Mouse (Mus musculus) kidney, adult 18-20 months (tissue): ENCODE results near the gene Mt2.

ENCODE experiments used
- DNase-seq: peaks from one replicate; pipeline ENCODE4 v3.0.0; 2021

Mt2 gene

DNA sequence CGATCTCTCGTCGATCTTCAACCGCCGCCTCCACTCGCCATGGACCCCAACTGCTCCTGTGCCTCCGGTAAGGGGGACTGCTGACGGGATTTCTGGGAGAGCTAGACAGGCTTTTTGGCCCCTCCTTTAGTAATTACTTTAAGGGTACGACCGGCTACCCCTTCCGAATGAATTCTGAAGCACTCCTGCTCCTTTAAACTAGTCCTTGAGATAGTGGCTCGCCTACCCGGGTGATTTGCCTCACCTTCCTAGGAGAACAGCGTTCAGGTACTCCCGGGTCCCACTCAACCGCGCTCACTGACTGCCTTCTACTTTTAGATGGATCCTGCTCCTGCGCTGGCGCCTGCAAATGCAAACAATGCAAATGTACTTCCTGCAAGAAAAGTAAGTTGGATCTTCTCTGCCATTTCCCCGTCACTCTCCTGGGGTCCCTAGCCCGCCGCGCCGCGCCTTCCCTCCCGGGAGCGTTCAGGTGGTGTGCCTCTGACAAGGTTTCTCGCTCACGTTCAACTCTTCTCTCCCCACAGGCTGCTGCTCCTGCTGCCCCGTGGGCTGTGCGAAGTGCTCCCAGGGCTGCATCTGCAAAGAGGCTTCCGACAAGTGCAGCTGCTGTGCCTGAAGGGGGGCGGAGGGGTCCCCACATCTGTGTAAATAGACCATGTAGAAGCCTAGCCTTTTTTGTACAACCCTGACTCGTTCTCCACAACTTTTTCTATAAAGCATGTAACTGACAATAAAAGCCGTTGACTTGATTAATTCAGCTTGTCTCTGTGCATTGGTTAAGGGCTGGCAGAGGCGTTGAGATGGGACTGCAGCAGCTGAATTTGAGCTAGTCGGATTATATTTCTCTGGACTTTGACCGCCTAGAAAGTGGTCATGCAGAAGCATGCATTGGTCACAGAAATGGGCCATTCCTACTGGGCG, 607 bp downstream of the Mt2 start:
- DNase-seq, result no peak

DNA sequence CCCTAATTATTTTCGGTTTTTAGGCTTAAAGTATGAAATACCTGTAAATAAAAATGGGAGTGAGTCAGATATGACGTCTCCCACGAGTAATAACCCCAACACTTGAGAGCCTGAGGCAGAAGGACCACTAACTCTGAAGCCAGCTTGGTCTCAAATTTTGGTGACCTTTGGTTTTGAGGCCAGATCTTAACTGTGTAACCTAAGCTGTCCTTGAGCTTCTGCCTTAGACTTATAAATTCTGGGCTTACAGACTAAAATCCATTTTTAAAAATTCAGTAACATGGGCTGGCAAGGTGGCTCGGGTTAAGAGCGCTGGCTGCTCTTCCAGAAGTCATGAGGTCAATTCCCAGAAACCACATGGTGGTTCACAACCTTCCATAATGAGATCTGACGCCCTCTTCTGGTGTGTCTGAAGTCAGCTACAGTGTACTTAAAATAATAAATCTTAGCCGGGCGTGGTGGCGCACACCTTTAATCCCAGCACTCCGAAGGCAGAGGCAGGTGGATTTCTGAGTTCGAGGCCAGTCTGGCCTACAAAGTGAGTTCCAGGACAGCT, 1.5 kb downstream of the Mt2 start:
- no peak for DNase-seq

DNA sequence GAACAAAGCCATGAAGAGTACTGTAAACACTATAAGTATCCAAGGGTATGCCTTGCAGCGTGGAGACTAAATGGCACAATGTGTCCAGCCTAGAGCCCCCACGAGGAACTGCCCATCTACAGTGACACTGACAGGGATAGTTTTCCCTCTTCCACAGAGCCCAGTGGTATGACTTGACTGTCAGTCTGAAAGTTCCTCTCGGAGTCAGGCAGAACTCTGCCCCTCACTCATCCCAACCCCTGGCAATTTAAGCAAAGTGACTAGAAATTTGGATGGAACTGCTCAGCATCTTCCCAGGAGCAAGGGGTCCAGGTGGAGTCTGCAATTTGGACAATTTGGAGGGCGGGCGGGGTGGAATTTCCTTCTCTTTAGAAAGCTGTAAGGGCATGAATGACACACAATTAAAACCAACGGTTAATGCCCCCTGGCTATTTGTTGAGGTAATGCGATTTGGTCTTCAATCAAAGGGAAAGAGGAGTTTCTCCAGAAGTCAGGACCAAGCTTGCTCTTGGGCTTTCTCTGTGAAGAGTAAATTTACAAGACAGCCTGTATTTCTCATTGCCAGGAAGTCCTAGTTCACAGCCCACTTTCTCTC, 2.3 kb downstream of the Mt2 start:
- no peak for DNase-seq

DNA sequence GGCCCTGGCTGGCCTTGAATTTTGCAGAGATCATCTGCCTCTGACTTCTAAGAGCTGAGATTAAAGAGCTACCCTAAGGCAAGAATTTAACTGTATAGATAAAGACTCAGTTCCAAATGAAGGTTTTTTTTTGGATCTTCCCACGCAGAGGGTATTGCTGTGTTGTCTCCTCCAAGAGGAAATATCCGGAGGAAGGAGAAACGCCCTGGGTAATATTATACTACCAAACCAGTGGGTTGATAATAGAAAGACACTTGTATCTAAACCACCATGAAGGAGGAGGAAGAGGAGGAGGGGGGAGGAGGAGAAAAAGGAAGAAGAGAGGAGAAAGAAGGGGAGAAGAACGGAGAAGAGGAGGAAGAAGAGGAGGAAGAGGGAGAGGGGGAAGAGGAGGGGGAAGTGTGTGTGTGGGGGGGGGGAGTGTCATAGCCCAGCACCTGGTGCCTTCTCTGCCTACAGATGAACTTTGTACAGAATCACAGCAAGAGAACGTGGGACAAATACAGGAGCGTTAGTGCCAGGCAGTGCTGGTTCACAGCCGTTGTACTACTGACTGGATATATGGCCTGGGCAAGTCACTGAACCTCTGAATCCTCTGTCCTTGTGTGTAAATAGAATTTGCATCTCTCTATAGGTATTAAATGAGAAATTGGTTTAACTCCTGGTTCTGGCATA, 5.4 kb downstream of the Mt2 start:
- DNase-seq, result no peak

DNA sequence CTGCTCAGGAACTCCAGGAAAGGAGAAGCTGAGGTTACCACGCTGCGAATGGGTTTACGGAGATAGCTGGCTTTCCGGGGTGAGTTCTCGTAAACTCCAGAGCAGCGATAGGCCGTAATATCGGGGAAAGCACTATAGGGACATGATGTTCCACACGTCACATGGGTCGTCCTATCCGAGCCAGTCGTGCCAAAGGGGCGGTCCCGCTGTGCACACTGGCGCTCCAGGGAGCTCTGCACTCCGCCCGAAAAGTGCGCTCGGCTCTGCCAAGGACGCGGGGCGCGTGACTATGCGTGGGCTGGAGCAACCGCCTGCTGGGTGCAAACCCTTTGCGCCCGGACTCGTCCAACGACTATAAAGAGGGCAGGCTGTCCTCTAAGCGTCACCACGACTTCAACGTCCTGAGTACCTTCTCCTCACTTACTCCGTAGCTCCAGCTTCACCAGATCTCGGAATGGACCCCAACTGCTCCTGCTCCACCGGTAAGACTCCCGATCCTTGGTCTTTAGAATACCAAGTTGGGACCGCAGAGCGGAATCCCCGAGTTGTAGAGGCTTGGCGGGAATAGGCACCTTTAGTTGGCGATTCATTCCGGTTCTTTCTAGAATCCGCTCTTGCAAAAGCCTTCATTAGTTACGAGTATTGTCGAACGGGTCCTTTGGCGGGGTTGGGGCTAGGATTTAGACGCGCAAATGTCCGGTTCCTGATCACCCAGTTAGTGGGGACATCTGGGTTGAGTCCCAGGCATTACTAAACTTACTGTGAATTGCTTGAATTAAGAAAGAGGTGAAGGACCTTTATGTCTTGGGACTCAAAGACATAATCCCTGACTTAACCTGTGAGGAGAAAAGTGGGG, 6.6 kb downstream of the Mt2 start, which contains the start of gene Mt1:
Gene Mt1 (plus strand): TSS at position 226 of the 856 bp plus-strand sequence.
- peak; percentile 88 for DNase-seq

DNA sequence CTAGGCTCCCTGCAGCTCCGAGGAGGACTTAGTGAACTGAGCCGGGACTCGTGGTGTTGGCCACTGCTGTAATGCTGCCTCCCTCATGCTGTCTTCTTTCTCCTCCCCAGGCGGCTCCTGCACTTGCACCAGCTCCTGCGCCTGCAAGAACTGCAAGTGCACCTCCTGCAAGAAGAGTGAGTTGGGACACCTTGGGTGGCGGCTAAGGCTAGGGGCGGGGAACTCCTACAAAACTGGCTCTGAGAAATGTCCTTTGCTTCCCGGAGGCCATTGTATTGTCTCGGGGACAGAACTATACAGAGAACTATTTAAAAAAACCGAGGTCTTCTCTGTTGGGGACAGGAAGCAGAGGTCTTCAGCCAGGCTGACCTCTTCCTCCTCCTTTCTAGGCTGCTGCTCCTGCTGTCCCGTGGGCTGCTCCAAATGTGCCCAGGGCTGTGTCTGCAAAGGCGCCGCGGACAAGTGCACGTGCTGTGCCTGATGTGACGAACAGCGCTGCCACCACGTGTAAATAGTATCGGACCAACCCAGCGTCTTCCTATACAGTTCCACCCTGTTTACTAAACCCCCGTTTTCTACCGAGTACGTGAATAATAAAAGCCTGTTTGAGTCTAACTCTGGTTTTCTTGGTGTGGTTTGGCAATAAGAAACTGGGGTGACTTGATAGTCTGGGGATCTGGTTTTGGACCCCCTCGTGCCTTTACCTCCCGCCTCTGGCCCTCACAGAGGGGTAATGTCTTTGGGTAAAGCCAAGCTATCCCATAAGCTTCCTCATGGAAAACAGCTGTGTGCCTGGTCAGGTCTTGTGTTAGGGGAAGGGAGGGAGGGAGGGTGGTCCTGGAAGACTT, 7.5 kb downstream of the Mt2 start:
- DNase-seq, result peak; percentile 45

DNA sequence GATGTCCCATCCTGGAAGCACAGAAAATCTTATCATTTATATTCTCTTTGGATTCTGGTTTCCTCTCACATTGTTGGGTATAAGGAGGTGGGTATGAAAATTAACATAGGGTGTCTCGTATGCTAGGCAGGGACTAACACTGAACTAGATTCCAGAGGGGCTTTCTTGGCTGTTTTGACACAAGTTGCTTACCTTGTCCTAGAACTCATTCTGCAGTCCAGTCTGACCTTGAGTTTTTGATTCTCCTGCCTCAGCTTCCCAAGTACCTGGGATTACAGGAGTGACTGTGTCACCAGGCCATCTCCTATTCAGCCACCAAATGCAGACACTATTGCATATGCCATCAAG, 8.1 kb downstream of the Mt2 start:
- no peak for DNase-seq

DNA sequence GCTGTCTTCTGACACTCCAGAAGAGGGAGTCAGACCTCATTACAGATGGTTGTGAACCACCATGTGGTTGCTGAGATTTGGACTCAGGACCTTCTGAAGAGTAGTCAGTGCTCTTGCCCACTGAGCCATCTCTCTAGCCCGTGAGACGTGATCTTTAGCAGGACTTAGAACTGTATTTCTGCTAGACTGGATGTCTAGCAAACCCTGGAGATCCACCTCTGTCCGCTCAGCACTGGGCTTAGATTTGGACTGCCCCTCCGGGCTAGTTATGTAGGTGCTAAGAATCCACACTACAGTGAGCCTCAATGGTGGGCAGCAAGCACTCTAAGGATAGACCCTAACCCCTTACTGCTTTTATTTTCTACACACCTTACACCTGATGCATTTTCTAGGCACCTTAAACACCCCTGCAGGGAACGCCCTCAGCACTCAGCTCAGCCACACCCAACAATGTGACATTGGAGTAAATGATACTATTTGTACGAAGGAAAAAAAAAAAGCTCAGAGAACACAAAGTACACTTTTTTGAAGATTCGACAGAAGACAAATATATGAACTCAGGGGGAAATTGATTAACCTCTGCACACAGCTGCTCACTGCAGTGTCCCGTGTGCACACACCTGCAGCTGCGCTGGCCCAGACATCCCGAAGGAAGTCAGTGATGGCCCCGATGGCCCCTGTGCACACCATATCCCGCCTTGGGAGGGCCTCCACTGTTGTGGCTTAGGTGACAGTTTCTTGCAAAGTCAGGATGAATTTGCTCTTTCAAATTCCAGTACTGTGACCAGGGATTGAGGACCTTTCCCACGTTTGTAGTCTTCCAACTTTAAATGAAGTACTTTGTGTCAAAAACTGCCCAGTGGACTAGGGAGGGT, 9.8 kb downstream of the Mt2 start:
- no peak for DNase-seq

DNA sequence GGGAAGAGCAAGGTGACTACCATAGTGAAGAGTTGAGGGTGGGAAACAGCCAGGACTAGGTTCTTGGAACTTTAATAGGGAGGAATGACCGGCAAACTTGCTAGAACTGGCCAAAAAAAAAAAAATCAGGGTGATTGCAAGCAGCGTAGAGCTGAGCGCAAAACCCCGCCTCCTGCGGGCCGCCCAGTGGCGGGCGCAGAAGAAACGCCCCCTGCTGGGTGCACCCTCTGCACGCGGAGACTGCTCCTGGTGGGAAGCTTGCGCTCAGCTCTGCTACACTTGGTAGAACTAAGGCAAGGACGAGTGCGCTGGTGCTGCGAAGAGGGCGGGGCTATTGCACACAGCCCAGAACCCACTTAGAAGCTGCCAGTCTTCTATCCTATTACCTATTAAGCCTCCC, 10.7 kb downstream of the Mt2 start:
- peak; percentile 81 for DNase-seq

DNA sequence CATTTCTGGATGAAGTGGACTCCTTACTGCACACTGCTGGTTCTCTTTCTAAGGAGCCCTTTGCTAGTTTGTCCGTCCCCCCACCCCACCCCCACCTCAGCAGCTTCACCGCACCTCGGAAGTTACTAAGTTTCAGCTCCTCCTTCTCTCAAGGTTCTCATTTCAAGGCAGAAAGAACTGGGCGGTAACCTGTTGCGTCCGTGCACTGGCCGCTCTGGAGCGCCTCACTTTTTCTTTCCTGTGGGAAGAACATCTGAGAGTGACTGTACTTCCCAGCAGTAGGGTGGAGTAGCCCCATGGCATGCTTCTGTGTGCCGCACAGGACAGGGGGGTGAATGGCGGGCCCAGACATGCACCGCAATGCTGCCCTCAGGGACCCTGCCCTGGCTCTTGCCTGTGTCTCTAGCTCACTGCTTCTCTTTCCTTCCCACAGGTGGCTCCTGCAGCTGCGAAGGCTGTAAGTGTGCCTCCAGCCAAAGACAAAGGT, 11.9 kb downstream of the Mt2 start:
- DNase-seq, result no peak

DNA sequence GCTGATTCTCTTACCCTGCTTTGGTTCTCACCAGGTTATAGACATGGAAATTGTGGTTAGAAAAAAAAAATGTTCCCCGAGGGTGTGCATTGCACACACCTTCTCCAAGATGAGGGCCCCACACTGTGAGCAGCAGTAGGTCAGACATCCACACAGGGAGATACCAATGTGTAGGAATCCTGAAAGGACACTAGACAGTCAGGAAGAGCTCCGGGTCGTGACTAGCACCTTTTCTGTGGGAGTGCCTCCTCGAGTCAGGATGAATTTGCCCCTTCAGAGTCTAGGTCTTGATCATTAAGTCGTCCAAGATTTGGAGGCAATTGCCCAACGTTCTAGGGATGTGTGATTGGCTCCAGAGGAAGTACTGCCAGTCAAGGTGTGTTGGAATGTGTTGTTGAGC, 13.3 kb downstream of the Mt2 start:
- no peak for DNase-seq

DNA sequence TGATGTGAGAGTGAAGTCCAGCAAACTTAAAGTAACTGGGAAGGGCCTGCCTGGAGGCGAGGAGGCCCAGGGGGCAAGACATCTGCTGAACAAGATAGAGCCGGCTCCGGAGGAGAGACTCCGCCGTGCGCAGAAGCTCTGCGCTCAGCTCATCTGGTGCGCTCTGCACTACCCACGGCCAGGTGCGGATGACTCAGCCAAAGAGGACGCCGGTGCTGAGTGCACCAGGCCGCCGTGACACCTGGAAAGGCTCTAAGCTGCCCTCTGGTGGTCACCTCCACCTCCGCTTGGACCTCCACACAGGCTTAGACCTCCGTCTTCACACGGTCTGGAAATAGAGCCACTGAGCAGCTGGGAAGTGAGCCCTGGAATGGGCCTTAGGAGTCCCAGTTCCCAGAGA, 14.1 kb downstream of the Mt2 start:
- DNase-seq, result peak; percentile 87

DNA sequence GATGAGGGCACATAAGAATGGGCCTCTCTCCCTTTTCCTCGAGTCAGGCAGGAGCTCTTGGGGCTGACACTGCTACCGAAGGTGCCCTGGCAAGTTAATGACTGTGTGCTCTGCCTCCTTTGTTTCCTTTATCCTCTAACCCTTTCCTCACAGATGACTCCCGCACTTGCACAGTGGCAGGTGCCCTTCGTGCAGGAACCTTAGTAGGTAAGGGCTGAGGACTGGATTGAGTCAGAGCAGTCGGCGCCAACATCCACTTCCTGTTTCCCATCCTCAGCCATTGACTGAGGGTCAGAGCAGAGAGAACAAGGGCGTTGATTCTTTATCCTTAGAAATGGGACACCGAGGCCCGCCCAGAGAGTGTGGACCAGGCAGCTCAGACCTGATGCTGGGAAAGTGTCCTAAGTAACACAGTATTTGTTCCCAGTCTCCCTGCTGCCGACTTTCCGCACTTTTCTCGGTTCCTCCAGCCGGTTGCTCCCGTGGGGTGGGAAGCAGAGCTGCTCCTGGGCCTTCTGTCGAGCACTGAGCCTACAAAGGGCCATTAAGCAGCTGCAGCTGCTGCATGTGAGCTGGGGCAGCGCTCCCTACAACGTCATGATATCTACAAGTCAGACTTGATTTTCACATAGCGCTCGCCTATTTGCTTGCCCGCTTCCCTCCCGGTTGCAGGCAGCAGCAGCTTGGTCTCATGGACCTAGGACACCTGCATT, 15.0 kb downstream of the Mt2 start:
- no peak for DNase-seq

DNA sequence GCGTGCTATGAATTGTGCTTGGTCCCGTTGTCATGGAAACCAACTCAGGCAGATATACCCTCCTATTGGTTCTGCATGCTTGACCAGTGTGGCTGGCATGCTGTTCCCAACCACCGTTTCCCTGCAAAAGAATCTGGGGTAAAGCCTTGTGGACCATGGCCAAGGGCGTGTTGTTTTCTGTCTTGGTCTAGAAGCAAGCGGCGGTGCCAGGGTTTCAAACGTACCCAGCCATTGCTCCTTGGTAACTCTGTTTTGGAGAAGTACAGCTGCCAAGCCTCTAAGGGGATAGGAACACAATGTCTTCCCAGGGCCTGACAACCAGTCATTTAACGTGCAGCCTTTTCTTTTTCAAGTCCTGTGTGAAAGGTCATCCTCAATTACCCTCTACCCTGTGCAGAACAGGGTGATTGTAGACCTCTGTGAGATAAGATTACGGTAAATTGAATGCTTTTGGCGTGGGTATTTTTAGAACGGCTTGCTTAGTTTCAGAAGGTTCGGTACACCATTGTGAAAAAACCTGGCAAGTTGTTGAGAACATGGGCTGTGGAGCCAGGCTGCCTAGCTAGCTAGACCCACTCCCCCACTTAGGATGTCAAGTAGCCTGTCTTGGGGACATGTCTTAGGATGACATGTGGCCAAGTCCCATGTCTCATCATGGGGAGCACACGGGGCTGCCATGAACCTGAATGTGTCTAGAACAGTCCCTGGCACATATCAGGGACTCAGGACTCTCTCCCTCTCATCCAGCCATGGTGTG, 17.0 kb downstream of the Mt2 start:
- DNase-seq, result no peak

DNA sequence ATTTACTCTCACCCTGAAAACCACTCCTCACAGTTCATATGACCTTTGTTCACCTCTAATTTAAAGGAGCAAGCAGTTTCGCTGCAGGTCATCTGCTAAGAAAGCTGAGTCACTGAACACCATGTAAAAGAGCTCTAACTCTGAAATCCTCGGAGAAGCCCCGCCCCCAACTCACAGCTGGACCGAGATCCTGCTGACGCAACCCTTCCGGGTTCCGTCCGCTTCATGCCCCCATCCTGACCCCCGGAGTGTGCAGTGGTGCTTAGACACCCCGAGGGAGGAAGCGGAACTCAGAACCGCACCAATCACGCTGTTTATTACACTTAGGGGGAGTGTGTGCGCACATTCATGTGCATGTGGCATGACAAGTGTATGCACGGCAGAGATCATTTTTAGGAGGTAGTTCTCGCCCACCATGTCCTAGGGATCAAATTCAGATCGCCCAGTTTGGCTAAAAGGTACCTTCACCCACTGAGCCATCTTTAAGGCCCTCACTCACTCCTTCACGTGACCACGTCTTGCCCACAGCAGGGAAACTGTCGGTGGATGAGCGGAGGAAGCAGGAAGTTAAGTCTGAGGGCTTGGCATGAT, 18.7 kb downstream of the Mt2 start:
- peak; percentile 77 for DNase-seq

DNA sequence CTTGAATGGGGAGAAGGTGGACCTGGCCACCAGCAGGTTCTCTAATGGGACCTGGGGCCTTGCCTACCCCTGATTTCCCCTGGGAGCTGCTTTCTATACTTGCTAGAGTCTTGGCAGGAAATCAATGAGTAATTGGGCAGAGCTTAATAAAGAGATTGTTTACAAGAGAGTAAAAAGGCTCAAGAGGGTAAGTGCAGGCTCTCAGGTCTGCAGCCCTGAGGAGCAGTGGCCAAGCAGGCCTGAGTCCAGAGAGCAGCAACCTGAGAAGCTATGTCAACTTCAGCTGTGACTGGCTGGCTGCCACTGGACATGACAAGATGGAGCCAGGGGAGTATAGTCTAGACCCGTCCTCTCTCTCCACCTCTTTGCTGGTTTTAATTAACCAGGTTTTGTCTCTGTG, 20.5 kb downstream of the Mt2 start:
- DNase-seq, result no peak

DNA sequence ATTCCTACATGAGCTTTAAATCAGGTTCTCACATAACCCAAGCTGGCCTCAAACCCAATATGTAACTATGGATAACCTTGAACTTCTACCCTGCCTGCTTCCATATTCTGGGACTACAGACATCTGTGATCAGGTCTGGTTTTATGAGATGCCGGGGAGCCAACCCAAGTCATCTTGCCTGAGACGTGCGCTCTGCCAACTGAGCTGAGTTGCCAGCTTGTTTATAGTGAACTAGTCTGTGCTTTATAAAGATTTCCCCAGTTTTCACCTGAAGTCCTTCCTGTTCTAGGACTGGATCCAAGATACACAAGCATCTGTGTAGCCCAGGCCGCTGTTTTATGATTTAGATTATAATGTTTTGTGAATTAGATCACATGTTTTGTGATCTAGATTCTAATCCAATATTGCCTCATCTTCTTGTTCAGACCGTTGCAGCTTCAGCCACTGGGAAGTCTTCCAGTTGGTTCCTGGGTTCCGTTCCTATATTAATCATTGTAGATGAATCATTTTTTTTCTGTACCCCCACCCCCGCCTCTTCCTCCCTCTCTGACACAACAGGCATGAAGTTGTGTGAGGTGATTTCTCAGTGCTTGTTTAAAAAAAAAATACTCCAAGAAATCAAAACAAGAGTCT, 22.2 kb downstream of the Mt2 start:
- no peak for DNase-seq
